Comparison of ENCODE assay signal across 18 mouse cellular contexts in genomic region chr15:97718535-97719155, GRCm38 (mm10). TPM values are rescaled to one million over a fixed set of nuclear protein-coding genes. Genes with fewer than 3 reads are reported as not detected.
DNase-seq lines count a peak whose midpoint lies in the region; ATAC-seq and TF ChIP-seq lines count a peak whose summit lies in the region.
"Had no signal": no experiment of that assay in that cellular context is flagged by ENCODE, and none has a peak within 500 bp of the region (broad histone marks: within the 10 kb centered on the region; RNA-seq: fewer than 3 reads in every experiment).

No protein-coding gene starts in this region.

- H3K4me2 ChIP-seq in heart, embryonic 16.5 days (ENCODE audit: low read depth, low read length), result no peak overlapping the region
- H3K4me2 ChIP-seq in lung, postnatal 0 days (replicated peaks; ENCODE audit: low read depth, low read length), result no peak overlapping the region
- H3K4me2 ChIP-seq: embryonic facial prominence, embryonic 12.5 days; heart, embryonic 11.5 days; limb, embryonic 12.5 days; liver, embryonic 11.5 days; midbrain, embryonic 12.5 days had no signal

- no peak overlapping the region; the same call in 1 of the 2 replicates for H3K9ac ChIP-seq in heart, embryonic 16.5 days (ENCODE audit: low read length)
- no peak overlapping the region for H3K9ac ChIP-seq in lung, postnatal 0 days (replicated peaks; ENCODE audit: low read depth)
- H3K9ac ChIP-seq: embryonic facial prominence, embryonic 12.5 days; liver, postnatal 0 days; midbrain, embryonic 12.5 days had no signal

- H3K27me3 ChIP-seq in heart, embryonic 16.5 days (ENCODE audit: control insufficient read depth, insufficient read depth, low read length), result no peaks in the 10 kb centered on the region
- H3K27me3 ChIP-seq in lung, postnatal 0 days (replicated peaks; ENCODE audit: insufficient read depth, low read length), result no peaks in the 10 kb centered on the region
- no peaks in the 10 kb centered on the region for H3K27me3 ChIP-seq in limb, embryonic 10.5 days (ENCODE audit: low read depth, poor library complexity, severe bottlenecking)
- H3K27me3 ChIP-seq: embryonic facial prominence, embryonic 12.5 days; limb, embryonic 12.5 days had no signal

- TF ChIP-seq EP300 in lung, postnatal 0 days (IDR thresholded peaks at IDR 0.05), result no peak

- H3K36me3 ChIP-seq in heart, embryonic 16.5 days (ENCODE audit: control insufficient read depth, insufficient read depth), result no peaks in the 10 kb centered on the region
- no peaks in the 10 kb centered on the region for H3K36me3 ChIP-seq in lung, postnatal 0 days (ENCODE audit: insufficient read depth, low read length)
- H3K36me3 ChIP-seq in limb, embryonic 10.5 days, result no peaks in the 10 kb centered on the region
- H3K36me3 ChIP-seq: embryonic facial prominence, embryonic 12.5 days; limb, embryonic 12.5 days; midbrain, embryonic 12.5 days had no signal

- peak overlapping the region; percentile 7; the same call in 1 of the 2 replicates for H3K4me3 ChIP-seq in heart, embryonic 16.5 days (ENCODE audit: low read length)
- no peak overlapping the region for H3K4me3 ChIP-seq in lung, postnatal 0 days (ENCODE audit: low read depth, low read length)
- no peak overlapping the region for H3K4me3 ChIP-seq in lung, adult 2 months (replicated peaks; ENCODE audit: extremely low read depth, low read depth, low read length)
- no peak overlapping the region for H3K4me3 ChIP-seq in limb, embryonic 10.5 days
- H3K4me3 ChIP-seq: embryonic facial prominence, embryonic 12.5 days; limb, embryonic 12.5 days; midbrain, embryonic 12.5 days had no signal

- no peak for TF ChIP-seq CTCF in lung, postnatal 0 days (IDR thresholded peaks at IDR 0.05)
- TF ChIP-seq CTCF in lung, adult 2 months (IDR thresholded peaks at IDR 0.05; ENCODE audit: insufficient read depth, low read length), result no peak

- WGBS in heart, embryonic 16.5 days, result 75% methylated on average over 8 of the region's 8 CpGs
- 56% methylated on average over 8 of the region's 8 CpGs for WGBS in lung, postnatal 0 days
- 71% methylated on average over 8 of the region's 8 CpGs for WGBS in lung, adult 2 months
- 87% methylated on average over 8 of the region's 8 CpGs for WGBS in limb, embryonic 10.5 days

- no peak for TF ChIP-seq POLR2A in lung, adult 2 months (IDR thresholded peaks at IDR 0.05; ENCODE audit: borderline replicate concordance, extremely low read depth, low read depth, low read length)

- peaks cover 17% of the 10 kb centered on the region for H3K4me1 ChIP-seq in heart, embryonic 16.5 days (ENCODE audit: control insufficient read depth, insufficient read depth, low read length)
- peaks cover 9% of the 10 kb centered on the region for H3K4me1 ChIP-seq in lung, postnatal 0 days (ENCODE audit: insufficient read depth, low read depth, low read length)
- H3K4me1 ChIP-seq in lung, adult 2 months (ENCODE audit: control insufficient read depth, insufficient read depth, low read length), result peaks cover 17% of the 10 kb centered on the region
- peaks cover 23% of the 10 kb centered on the region for H3K4me1 ChIP-seq in limb, embryonic 10.5 days
- H3K4me1 ChIP-seq: midbrain, embryonic 12.5 days had no signal

- ATAC-seq in heart, embryonic 16.5 days (replicated peaks; ENCODE audit: extremely low read depth, insufficient read depth, low FRiP score), result no peak
- no peak for ATAC-seq in lung, postnatal 0 days

- no peaks in the 10 kb centered on the region for H3K9me3 ChIP-seq in heart, embryonic 16.5 days (replicated peaks; ENCODE audit: control insufficient read depth, low read length)
- H3K9me3 ChIP-seq in lung, postnatal 0 days (ENCODE audit: low read length), result no peaks in the 10 kb centered on the region
- no peaks in the 10 kb centered on the region for H3K9me3 ChIP-seq in limb, embryonic 10.5 days (replicated peaks)
- H3K9me3 ChIP-seq: embryonic facial prominence, embryonic 12.5 days; limb, embryonic 12.5 days; midbrain, embryonic 12.5 days had no signal

- H3K27ac ChIP-seq in heart, embryonic 16.5 days (ENCODE audit: low read length), result no peak overlapping the region
- no peak overlapping the region for H3K27ac ChIP-seq in lung, postnatal 0 days (ENCODE audit: low read length)
- peak overlapping the region; percentile 59 for H3K27ac ChIP-seq in limb, embryonic 10.5 days
- H3K27ac ChIP-seq: embryonic facial prominence, embryonic 12.5 days; kidney, postnatal 0 days; midbrain, embryonic 12.5 days; stomach, postnatal 0 days had no signal

- intact Hi-C loops in left cerebral cortex, postnatal 14 days (cut with DNase I), result loop anchor here (1.0 to 5.0 kb wide), 3 partner anchors 58 to 235 kb away; no protein-coding TSS in a partner anchor
- intact Hi-C loops in left cerebral cortex, postnatal 10 days (cut with DNase I), result loop anchor here (2.0 kb wide), 2 partner anchors 58 to 234 kb away; no protein-coding TSS in a partner anchor

- no peak for DNase-seq in heart, postnatal 4 days
- DNase-seq in lung, postnatal 0 days (ENCODE audit: low spot score), result peak; percentile 42
- DNase-seq in lung, adult 2 months, result no peak
- DNase-seq in A20 (ENCODE audit: low read depth, low spot score), result peak; percentile 54
- DNase-seq in limb, embryonic 10.5 days (ENCODE audit: low spot score), result no peak
- DNase-seq in left cerebral cortex, postnatal 14 days (ENCODE audit: low spot score in 2 of 2), result no peak
- no peak for DNase-seq in left cerebral cortex, postnatal 10 days (ENCODE audit: extremely low spot score in 1 of 2, low spot score in 2 of 2)
- DNase-seq: cerebellum, adult 11-12 months had no signal

RNA-seq across cellular contexts. Expression of gene Endou, which starts 12.5 kb away (rescaled TPM):
- polyA plus RNA-seq in heart, embryonic 16.5 days (2015; fragmentation: Nextera tagmentation; extraction: Ambion mirVana), result 2.8 and 9.6 TPM in 2 replicates
- 1 to 10 TPM; 3.5 to 4.6 TPM for total RNA-seq in heart, postnatal 4 days (2021)
- polyA plus RNA-seq in lung, postnatal 0 days (2015; fragmentation: Nextera tagmentation; extraction: Ambion mirVana), result 2.1 and 2.9 TPM in 2 replicates
- 4.0 and 18.9 TPM in 2 replicates for polyA plus RNA-seq in lung, adult 2 months (2012; rRNA removed)
- 0.16 and 0.26 TPM in 2 replicates for polyA plus RNA-seq in limb, embryonic 10.5 days (2016; fragmentation: Nextera tagmentation; extraction: Ambion mirVana)
- under 1 TPM; 0.94 to 0.97 TPM for total RNA-seq in left cerebral cortex, postnatal 14 days (2021)
- under 1 TPM; 0.20 to 0.54 TPM for total RNA-seq in left cerebral cortex, postnatal 10 days (2021)
- polyA plus RNA-seq: forebrain, embryonic 11.5 days; heart, embryonic 11.5 days; liver, embryonic 11.5 days had no signal

RNA-seq across cellular contexts. Expression of gene Rpap3, which starts 13.0 kb away (rescaled TPM):
- 18.1 and 22.9 TPM in 2 replicates for polyA plus RNA-seq in heart, embryonic 16.5 days (2015; fragmentation: Nextera tagmentation; extraction: Ambion mirVana)
- 10 to 100 TPM; 16.0 to 19.7 TPM for total RNA-seq in heart, postnatal 4 days (2021)
- 14.3 and 15.5 TPM in 2 replicates for polyA plus RNA-seq in lung, postnatal 0 days (2015; fragmentation: Nextera tagmentation; extraction: Ambion mirVana)
- polyA plus RNA-seq in lung, adult 2 months (2012; rRNA removed), result 3.1 and 5.0 TPM in 2 replicates
- 36.2 and 36.3 TPM in 2 replicates for polyA plus RNA-seq in limb, embryonic 10.5 days (2016; fragmentation: Nextera tagmentation; extraction: Ambion mirVana)
- total RNA-seq in left cerebral cortex, postnatal 14 days (2021), result 10 to 100 TPM; 27.4 to 28.2 TPM
- total RNA-seq in left cerebral cortex, postnatal 10 days (2021), result 10 to 100 TPM; 27.9 to 31.9 TPM

RNA-seq across cellular contexts. Expression of gene Rapgef3, which starts 49.1 kb away (rescaled TPM):
- 26.3 and 28.7 TPM in 2 replicates for polyA plus RNA-seq in heart, embryonic 16.5 days (2015; fragmentation: Nextera tagmentation; extraction: Ambion mirVana)
- total RNA-seq in heart, postnatal 4 days (2021), result 10 to 100 TPM; 32.7 to 33.4 TPM
- polyA plus RNA-seq in lung, postnatal 0 days (2015; fragmentation: Nextera tagmentation; extraction: Ambion mirVana), result 18.7 and 25.5 TPM in 2 replicates
- polyA plus RNA-seq in lung, adult 2 months (2012; rRNA removed), result 94.2 and 133 TPM in 2 replicates
- polyA plus RNA-seq in limb, embryonic 10.5 days (2016; fragmentation: Nextera tagmentation; extraction: Ambion mirVana), result 6.4 and 6.7 TPM in 2 replicates
- 10 to 100 TPM; 28.9 to 36.7 TPM for total RNA-seq in left cerebral cortex, postnatal 14 days (2021)
- 10 to 100 TPM; 22.6 to 24.5 TPM for total RNA-seq in left cerebral cortex, postnatal 10 days (2021)

RNA-seq across cellular contexts. Expression of gene Slc48a1, which starts 59.7 kb away (rescaled TPM):
- polyA plus RNA-seq in heart, embryonic 16.5 days (2015; fragmentation: Nextera tagmentation; extraction: Ambion mirVana), result 71.0 and 76.0 TPM in 2 replicates
- 10 to 100 TPM; 58.7 to 59.2 TPM for total RNA-seq in heart, postnatal 4 days (2021)
- polyA plus RNA-seq in lung, postnatal 0 days (2015; fragmentation: Nextera tagmentation; extraction: Ambion mirVana), result 69.5 and 75.7 TPM in 2 replicates
- polyA plus RNA-seq in lung, adult 2 months (2012; rRNA removed), result 158 and 174 TPM in 2 replicates
- 17.0 and 23.5 TPM in 2 replicates for polyA plus RNA-seq in limb, embryonic 10.5 days (2016; fragmentation: Nextera tagmentation; extraction: Ambion mirVana)
- total RNA-seq in left cerebral cortex, postnatal 14 days (2021), result 100 to 1,000 TPM; 157 to 169 TPM
- total RNA-seq in left cerebral cortex, postnatal 10 days (2021), result 100 to 1,000 TPM; 122 to 127 TPM

Comparison
In these comparisons a context has a peak if more than half of its experiments do, and no peak if none do; other contexts are left out.
1. DNase-seq: peak in lung, postnatal 0 days (single experiment) and A20 (single experiment); none in heart, postnatal 4 days (single experiment), lung, adult 2 months (single experiment), limb, embryonic 10.5 days (single experiment), left cerebral cortex, postnatal 14 days (0 of 2) and left cerebral cortex, postnatal 10 days (0 of 2).